Mouse (Mus musculus): ENCODE data around the gene Nipbl.

Nipbl gene

DNA sequence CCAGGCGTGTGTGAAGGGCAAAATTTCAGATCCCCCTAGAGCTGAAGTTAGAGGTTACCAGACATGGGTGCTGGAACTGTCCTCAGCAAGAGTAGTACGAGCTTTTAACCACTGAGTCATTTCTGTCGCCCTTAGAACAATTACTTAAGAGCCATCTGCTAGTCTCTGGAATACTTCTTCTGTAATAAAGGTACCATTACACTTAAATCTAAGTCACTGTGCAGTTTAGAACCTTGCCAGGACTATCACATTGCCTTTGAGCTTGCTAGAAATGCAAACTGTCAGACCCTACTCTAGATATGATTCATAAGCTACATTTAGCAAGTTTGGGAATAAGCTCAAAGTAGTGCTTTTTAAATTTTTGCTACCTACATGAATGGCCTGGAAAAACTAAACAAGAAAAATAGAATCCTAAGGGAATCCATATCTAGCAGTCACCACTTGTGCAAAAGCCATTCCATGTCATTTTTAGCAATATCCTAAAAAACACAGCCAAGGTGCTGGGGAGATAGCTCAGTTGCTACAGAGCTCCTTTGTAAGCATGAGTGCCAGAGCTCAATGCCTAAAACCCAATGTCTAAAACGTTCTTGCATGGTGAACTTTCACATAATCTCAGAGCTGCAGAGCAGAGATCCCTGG, 27.6 kb downstream of the Nipbl start:
- DNase-seq (ENCODE audit: extremely low spot score, low spot score) = no peak

- no peak for DNase-seq (ENCODE audit: extremely low spot score, low spot score)
Observed at GRCm38 (mm10) chr15:8413356-8413755, 30.9 kb downstream of the Nipbl start.

- no peak for DNase-seq (ENCODE audit: extremely low spot score, low spot score)
Observed at GRCm38 (mm10) chr15:8411873-8412272, 32.4 kb downstream of the Nipbl start.

DNA sequence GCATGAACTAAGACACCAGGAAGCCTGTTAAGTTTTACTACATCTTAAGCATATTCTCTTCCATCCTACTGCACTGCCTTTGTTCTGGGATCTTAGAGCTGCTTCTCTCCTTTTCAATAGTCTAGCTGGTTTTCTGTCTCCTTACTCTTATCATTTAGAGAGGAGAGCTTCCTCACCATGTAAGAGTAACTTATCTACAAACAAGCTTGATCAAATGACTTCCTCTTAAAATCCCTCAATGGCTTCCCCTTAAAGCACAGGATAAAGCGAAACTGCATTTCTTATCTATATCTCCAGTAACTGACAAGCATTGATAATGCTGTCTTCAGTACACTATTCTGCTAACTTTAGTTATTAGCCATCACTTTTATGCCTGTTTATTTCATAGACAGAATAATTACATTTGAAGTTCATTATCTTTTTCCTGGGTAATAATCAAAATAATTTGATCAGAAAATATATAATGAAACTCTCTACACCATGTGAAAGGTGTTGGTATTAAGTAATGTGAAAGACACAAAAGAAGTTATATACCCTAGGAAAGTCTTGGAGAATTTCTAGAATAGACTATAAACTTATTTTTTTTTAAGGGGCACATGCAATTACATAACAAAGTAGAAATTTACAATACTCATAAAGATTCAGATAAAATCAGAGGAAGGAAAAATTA, 33.0 kb downstream of the Nipbl start:
- no peak for DNase-seq (ENCODE audit: extremely low spot score, low spot score)

DNA sequence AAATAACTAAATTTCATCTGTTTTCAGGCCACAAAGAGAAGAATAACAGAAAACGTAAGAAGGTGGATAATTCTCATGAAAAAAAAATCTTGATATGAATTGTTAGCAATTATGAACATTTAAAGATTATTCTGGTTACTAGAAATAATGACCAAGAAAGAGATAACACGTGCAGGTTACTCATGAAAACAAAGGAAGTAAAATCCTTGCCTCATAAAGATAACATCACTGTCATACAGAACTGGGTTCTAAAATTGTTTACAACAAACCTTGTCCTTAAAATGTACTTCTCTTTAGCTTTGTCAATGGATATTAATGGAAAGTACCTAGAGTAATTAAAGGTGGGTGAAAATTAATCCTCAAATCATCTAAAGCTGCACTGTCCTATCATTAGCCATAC, 37.2 kb downstream of the Nipbl start:
- DNase-seq (ENCODE audit: extremely low spot score, low spot score) = no peak

GRCm38 (mm10) chr15:8406219-8406618, 38.0 kb downstream of the Nipbl start:
- DNase-seq (ENCODE audit: extremely low spot score, low spot score) = no peak

DNA sequence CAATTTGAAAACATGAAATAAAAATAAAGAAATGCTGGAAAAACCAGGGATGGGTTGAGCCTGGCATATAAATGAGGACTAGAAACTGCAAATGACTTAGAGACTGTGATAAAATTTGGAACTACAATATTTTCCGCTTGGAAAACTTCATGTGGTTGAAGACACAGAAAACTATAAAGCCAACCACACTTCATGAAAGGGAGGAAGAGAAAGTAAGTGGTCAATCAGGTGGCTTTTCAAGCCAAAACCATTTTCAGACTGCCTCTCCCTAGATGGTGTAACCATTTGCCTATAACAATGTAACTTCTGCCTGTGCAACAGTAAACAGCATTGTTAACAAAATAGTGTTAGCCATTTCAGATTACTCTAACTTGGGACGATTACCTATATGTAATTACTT, 41.7 kb downstream of the Nipbl start:
- no peak for DNase-seq (ENCODE audit: extremely low spot score, low spot score)

DNA sequence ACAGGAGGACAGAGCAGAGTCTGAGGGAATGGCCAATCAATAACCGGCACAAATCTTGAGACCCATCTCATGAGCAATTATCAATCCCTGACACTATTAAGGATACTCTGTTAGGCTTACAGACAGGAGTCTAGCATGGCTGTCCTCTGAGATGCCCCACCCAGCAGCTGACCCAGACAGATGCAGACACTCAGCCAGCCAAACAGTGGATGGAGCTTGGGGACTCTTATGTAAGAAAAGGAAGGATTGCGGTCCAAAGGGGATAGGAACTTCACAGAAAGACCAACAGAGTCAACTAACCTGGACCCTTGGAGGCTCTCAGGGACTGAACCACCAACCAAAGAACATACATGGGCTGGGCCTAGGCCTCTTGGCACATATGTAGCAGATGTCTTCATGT, 42.7 kb downstream of the Nipbl start:
- DNase-seq (ENCODE audit: extremely low spot score, low spot score) = no peak

- no peak for DNase-seq (ENCODE audit: extremely low spot score, low spot score)
Observed at GRCm38 (mm10) chr15:8391764-8392163, 52.5 kb downstream of the Nipbl start.

GRCm38 (mm10) chr15:8382213-8382612, 62.0 kb downstream of the Nipbl start:
- DNase-seq (ENCODE audit: extremely low spot score, low spot score) = no peak

DNA sequence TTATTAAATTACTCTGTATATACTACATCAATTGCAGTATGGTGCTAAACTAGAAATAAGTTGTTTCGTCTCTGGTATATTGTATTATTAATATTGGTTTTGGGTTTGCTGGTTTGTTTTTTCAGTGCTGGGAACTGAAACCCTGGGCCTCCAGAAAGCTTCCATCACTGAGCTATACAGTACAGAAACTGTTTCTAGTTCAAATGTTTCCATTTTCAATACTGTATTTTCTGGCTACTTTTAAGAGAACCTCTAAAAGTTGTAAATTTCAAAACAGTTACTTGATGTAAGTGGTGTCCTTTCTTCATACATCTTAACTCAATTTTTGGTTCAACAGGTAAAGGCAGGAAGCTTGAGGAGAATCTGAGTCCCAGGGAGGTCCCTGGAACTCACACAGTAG, 68.6 kb downstream of the Nipbl start:
- DNase-seq (ENCODE audit: extremely low spot score, low spot score) = no peak

DNA sequence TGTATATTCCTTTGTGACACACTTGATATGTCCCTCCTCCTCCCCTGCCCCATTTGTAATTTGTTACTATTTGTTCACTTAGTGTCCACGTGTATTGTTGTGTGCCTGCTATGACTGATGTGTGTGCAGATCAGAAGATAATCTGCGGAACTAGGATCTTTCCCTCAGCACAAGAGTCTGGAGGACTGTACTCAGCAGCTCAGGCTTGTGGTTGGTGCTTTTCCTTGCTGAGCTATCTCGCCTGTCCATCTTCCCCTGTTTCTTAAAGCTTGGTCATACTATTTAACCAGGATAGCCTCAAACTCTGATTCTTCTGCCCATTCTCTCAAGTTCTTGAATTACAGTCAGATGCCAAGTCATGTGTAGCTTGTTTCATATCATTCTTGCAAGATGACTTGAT, 69.5 kb downstream of the Nipbl start:
- DNase-seq (ENCODE audit: extremely low spot score, low spot score) = no peak

DNA sequence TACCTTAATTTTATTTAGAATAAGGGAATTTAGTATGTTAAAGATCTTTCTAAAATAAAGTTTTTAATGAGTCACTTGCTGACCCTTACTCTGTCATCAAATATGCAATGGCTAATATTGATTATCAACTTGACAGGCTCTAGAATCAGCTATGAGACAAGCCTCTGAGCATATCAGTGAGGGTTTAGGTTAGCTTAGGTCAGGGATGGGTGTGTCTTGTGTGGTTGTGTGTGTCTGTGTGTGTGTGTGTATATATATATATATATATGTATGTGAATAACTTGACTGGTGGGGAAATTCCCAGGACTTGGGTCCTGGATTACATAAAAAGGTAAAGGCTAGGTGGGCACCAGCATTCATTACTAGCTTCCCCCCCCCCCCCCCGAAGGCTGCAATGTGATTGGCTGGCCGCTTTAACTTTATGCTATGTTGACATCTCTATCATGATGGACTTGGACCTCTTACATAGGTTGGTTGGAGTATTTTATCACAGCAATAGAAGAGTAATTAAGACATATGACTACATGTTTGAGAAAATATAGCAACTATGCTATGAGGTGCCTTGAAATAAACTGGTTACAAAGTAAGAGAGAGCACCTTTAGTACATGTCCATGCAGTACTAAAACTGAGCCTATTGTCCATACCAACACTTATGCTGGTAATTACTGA, 97.0 kb downstream of the Nipbl start:
- DNase-seq (ENCODE audit: extremely low spot score, low spot score) = no peak

- DNase-seq (ENCODE audit: extremely low spot score, low spot score) = no peak
Observed at GRCm38 (mm10) chr15:8340596-8340995, 103.7 kb downstream of the Nipbl start.

DNA sequence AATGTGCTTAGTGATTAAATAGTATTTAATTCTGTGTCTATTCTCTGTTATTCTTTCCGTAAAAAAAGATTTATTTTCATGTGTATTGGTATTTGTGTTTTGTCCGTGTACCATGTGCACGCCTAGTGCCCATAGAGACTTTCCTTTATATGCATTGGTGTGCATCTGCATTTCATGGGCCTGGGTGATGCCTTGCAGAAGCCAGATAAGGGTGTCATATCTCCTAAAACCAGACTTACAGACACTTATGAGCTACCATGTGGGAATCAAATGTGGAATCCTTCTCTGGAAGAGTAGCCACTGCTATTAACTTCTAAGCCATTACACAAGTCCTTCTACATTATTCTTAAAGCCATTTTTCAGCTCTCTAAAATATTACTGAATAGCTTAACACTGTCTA, 112.7 kb downstream of the Nipbl start:
- no peak for DNase-seq (ENCODE audit: extremely low spot score, low spot score)

DNA sequence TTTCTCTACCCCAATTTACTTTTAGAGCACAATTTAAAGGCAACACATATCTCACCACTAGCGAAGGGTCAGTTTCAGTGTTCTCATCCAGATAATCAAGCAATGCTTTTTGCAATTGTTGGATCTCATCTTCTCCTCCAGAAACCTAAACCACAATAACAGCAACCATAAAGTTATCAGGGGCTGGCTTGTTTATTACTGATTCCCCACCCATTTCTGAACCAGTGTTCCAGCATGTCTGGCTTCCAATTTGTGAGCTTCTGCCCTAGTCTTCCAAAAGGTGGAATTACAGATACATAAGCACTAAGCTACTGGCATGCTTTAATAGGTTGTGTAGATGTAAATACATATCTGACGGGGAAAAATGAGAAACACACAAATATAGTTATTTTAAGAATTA, 118.6 kb downstream of the Nipbl start:
- no peak for DNase-seq (ENCODE audit: extremely low spot score, low spot score)

- no peak for DNase-seq (ENCODE audit: extremely low spot score, low spot score)
Observed at GRCm38 (mm10) chr15:8324833-8325232, 119.4 kb downstream of the Nipbl start.

GRCm38 (mm10) chr15:8324061-8324460, 120.2 kb downstream of the Nipbl start:
- no peak for DNase-seq (ENCODE audit: extremely low spot score, low spot score)

- DNase-seq (ENCODE audit: extremely low spot score, low spot score) = no peak
Observed at GRCm38 (mm10) chr15:8321491-8321890, 122.8 kb downstream of the Nipbl start.

GRCm38 (mm10) chr15:8319191-8319590, 125.1 kb downstream of the Nipbl start:
- DNase-seq (ENCODE audit: extremely low spot score, low spot score) = no peak

- DNase-seq (ENCODE audit: extremely low spot score, low spot score) = no peak
Observed at GRCm38 (mm10) chr15:8317381-8317780, 126.9 kb downstream of the Nipbl start.

- DNase-seq (ENCODE audit: extremely low spot score, low spot score) = no peak
Observed at GRCm38 (mm10) chr15:8305474-8305873, 138.8 kb downstream of the Nipbl start.

- no peak for DNase-seq (ENCODE audit: extremely low spot score, low spot score)
Observed at GRCm38 (mm10) chr15:8302944-8303343, 141.3 kb downstream of the Nipbl start.

All from neural tube, embryonic 10.5 days (tissue).